Mouse (Mus musculus): ENCODE results near the gene Iqck. TPM values are rescaled to one million over a fixed set of nuclear protein-coding genes. Genes with fewer than 3 reads are reported as not detected.

The Iqck gene
- polyA plus RNA-seq, 1 experiment from 2014 or later, result 3.5 TPM

DNA sequence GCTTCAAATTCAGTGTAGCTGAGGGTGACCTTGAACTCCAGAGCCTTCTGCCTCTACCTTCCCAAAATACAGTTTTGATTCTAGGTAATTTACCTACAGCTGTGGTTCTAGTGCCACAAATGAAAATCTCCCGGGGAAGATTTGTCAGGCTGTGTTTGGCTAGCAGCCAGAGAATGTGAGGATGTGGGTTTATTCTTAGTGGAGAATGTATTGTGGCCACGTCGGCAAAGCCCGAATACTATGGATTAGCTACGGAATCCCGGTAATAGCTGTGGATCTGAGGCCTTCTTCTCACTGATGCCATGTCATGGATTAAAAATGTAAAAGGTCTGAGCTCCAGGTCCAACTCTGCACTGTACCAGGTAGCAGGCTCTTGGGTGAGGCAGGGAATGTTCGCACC, 94.2 kb downstream of the Iqck start:
- no peaks in the 10 kb centered on the region for H3K9me3 ChIP-seq
- H3K4me1 ChIP-seq, result peaks cover 3% of the 10 kb centered on the region; the same call in 1 of the 2 replicates
- no peak overlapping the region for H3K4me3 ChIP-seq
- DNase-seq (ENCODE audit: extremely low spot score, low spot score), result no peak
- H3K36me3 ChIP-seq (replicated peaks), result no peaks in the 10 kb centered on the region
- WGBS, result 91% methylated on average over 7 of the region's 7 CpGs
- no peak overlapping the region for H3K27ac ChIP-seq
- no peaks in the 10 kb centered on the region for H3K27me3 ChIP-seq (ENCODE audit: poor library complexity, severe bottlenecking)

DNA sequence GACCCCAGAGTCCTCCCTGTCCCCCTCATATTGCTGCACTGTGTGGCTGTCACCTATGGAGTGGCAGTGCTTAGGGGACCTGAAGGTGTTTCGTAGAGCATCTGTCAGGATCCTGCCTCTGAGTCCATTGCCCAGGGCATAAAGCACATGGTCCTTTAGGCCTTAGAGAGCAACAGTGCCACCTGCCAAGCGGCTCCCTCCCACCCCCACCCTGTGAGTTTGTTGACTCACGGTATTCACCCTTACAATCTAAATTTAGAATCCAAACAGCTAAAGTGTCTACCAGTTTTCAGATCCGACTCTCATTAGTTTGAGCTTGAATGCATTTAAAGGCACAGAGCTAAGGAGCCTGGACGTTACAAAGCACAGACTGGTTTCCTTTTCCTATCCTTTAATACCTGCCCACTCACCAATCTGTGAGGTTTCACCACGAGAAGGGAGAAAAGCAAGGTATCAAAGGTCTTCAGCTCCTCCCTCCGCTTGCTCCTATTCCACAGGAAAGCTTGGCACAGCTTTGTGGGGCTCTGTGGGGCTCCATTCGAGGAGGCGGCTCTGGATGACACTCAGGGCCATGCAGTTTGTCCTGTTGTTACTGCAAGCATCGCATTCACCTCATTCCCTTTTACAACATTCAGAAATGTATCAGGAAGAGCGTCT, 98.2 kb downstream of the Iqck start:
- Histone ChIP-seq H3K36me3 (replicated peaks) (no peaks in the 10 kb centered on the region), H3K27me3 (ENCODE audit: poor library complexity, severe bottlenecking) (no peaks in the 10 kb centered on the region), H3K4me3 (no peak overlapping the region), H3K4me1 (peaks cover 2% of the 10 kb centered on the region; the same call in 1 of the 2 replicates), H3K27ac (no peak overlapping the region), H3K9me3 (no peaks in the 10 kb centered on the region)
- 65% methylated on average over 11 of the region's 11 CpGs for WGBS
- no peak for DNase-seq (ENCODE audit: extremely low spot score, low spot score)

DNA sequence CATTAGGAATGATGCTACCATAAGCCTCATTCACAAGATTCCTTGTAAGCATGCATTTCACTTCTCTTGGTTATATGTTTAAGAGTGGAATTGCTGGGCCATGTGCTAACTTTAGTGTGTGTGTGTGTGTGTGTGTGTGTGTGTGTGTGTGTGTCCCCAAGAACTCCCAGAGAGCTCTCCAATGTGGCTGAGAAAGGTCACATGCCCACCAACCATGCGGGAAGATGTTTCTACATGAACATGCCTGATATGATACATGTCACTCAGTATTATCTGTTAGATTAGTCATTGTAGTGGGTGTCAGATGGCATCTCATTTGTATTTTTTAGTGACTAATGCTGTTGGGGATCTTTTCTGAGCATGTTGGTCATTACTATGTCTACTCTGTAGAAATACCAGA, 99.4 kb downstream of the Iqck start:
- Histone ChIP-seq H3K27me3 (ENCODE audit: poor library complexity, severe bottlenecking) (no peaks in the 10 kb centered on the region), H3K27ac (no peak overlapping the region), H3K4me3 (no peak overlapping the region), H3K36me3 (replicated peaks) (no peaks in the 10 kb centered on the region), H3K9me3 (no peaks in the 10 kb centered on the region), H3K4me1 (no peaks in the 10 kb centered on the region)
- 79% methylated on average over 1 of the region's 1 CpGs for WGBS
- DNase-seq (ENCODE audit: extremely low spot score, low spot score), result no peak

DNA sequence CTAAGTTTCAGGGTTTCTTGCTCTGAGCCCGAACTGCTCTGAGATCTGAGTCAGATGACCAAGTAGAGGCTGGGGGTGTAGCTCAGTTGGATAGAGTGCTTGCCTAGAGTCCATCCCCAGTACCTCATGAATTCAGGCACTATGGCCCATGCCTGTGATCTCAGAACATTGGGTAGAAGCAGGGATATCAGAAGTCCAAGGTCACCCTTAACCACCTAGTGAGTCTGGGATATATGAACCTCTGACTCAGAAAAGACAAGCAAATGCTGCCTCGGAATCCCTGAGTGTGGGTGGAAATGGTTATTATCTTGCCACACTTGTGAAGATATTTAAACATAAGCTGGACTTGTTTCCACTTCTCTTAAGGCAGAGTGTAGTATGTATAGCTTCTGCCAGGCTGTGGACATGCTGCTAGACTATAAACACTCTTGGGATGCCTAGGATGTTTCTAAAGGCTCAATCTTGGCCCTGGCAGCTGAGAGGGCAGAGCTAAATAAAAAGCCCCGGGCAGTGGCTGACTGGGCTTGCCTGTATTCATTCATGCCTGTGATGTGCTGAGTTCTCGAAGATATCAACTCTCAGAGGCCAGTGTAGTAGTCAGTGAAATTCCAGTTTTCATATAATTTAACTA, 101.2 kb downstream of the Iqck start:
- no peaks in the 10 kb centered on the region for H3K4me1 ChIP-seq
- no peaks in the 10 kb centered on the region for H3K27me3 ChIP-seq (ENCODE audit: poor library complexity, severe bottlenecking)
- no peak overlapping the region for H3K27ac ChIP-seq
- no peak overlapping the region for H3K4me3 ChIP-seq
- no peaks in the 10 kb centered on the region for H3K36me3 ChIP-seq (replicated peaks)
- whole genome bisulfite sequencing, result 83% methylated on average over 4 of the region's 4 CpGs
- no peak for DNase-seq (ENCODE audit: extremely low spot score, low spot score)
- H3K9me3 ChIP-seq, result no peaks in the 10 kb centered on the region

DNA sequence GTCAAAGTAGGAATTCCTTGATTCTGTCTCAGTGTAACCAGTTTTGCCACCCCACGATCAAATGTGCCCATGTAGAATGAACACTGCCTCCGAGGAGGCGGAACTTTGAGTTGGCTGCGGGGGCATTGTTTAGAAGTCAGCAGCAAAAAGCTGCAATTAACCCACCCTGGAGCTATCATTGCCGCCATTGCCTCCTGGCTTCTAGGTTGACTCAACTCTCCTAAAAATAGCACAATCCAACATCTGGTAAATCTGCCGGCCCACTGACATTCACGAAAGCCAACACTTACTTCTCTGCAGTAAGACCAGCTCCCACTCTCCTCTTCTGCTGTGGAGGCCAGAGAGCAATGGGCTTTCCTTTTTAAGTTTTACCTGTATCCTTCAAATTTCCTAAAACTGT, 103.7 kb downstream of the Iqck start:
- Histone ChIP-seq H3K27me3 (ENCODE audit: poor library complexity, severe bottlenecking) (no peaks in the 10 kb centered on the region), H3K27ac (no peak overlapping the region), H3K9me3 (no peaks in the 10 kb centered on the region), H3K36me3 (replicated peaks) (no peaks in the 10 kb centered on the region), H3K4me1 (no peaks in the 10 kb centered on the region), H3K4me3 (no peak overlapping the region)
- no peak for DNase-seq (ENCODE audit: extremely low spot score, low spot score)
- 76% methylated on average over 7 of the region's 7 CpGs for WGBS

DNA sequence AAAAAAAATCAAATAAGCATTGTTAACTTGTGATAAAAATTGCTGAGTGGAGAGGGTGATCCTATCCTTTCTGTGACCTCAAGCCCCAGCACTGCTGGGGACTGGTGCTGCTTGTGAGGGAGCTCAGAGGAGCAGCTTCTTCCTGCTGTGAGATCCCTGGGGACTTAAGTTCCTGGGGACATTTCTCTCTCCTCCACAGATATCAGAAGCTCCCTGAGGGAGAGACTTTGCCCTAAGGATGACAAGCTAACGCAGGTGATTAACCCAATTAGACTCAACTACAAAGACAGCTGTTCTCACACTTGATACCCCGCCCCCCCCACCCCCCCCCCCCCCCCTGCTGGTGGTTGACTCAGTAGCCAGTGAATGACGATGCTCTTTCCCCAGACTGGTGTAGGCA, 109.2 kb downstream of the Iqck start:
- Histone ChIP-seq H3K27ac (no peak overlapping the region), H3K4me3 (no peak overlapping the region), H3K4me1 (peaks cover 9% of the 10 kb centered on the region), H3K36me3 (replicated peaks) (peaks cover 14% of the 10 kb centered on the region), H3K9me3 (no peaks in the 10 kb centered on the region), H3K27me3 (ENCODE audit: poor library complexity, severe bottlenecking) (no peaks in the 10 kb centered on the region)
- DNase-seq (ENCODE audit: extremely low spot score, low spot score), result no peak
- WGBS, result 3% methylated on average over 3 of the region's 3 CpGs

DNA sequence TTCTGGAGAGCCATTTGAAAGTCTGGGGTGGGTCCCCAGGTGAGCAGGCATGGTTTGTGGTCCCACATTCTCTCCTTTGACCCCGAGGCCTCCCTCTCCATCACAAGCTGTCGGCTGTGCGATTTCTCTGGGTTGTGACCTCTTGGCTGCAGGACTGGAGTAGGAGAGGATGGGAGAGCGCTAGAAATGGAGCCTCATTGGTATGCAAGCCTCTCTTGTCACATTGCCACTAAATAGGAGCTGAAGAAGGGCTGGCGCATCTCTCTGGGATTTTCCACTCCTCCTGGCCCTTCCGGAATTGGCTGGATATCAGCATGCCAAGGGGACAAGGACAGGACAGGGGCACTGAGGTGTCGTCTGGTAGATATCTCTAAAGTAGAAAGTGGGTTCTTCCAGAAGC, 109.6 kb downstream of the Iqck start:
- peaks cover 9% of the 10 kb centered on the region for H3K4me1 ChIP-seq
- H3K27me3 ChIP-seq (ENCODE audit: poor library complexity, severe bottlenecking), result no peaks in the 10 kb centered on the region
- H3K27ac ChIP-seq, result no peak overlapping the region
- peaks cover 16% of the 10 kb centered on the region for H3K36me3 ChIP-seq (replicated peaks)
- 36% methylated on average over 7 of the region's 7 CpGs for WGBS
- H3K9me3 ChIP-seq, result no peaks in the 10 kb centered on the region
- H3K4me3 ChIP-seq, result no peak overlapping the region
- DNase-seq (ENCODE audit: extremely low spot score, low spot score), result no peak

DNA sequence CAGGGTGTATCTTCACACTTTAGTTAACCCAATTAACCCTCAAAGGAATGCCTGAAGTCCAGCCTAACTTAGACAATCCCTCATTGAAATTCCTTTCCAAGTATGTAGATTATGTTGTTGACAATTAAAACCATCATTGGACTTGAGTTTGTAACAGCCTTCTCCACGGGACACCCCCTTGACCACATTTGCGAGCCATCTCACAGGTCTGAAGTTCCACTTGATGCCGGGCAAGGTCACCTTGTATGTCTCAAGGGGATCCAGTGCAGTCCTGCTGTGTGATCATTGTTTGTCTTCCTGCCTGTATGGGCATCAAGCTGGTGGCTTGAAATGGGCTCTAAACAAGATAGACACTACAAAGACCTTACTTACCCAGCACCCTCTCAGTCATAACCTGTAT, 113.3 kb downstream of the Iqck start:
- no peak for DNase-seq (ENCODE audit: extremely low spot score, low spot score)
- Histone ChIP-seq H3K36me3 (replicated peaks) (peaks cover 51% of the 10 kb centered on the region), H3K9me3 (no peaks in the 10 kb centered on the region), H3K27me3 (ENCODE audit: poor library complexity, severe bottlenecking) (no peaks in the 10 kb centered on the region), H3K27ac (no peak overlapping the region), H3K4me1 (peaks cover 22% of the 10 kb centered on the region), H3K4me3 (no peak overlapping the region)
- 93% methylated on average over 3 of the region's 3 CpGs for WGBS

DNA sequence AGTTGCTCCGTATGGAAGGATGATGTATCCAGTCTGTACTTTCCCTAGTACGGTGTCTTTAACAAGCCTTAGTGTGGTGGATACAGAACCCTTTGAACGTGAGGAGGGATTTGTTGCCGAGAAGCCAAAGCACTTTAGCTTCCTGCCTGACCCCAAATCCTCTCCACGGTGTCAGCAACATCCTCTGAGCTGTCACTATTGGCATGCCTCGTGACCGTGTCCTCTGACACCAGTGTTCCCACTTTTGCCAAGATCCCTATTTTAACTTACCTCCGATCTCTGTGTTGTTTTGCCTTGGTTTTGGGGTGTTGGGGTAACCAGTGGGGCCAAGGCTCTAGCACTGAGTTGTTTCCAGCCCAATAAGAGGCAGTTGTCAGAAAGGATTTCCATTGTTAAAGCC, 115.9 kb downstream of the Iqck start:
- H3K9me3 ChIP-seq, result no peaks in the 10 kb centered on the region
- no peaks in the 10 kb centered on the region for H3K27me3 ChIP-seq (ENCODE audit: poor library complexity, severe bottlenecking)
- WGBS, result 87% methylated on average over 8 of the region's 8 CpGs
- no peak overlapping the region for H3K4me3 ChIP-seq
- H3K36me3 ChIP-seq (replicated peaks), result peaks cover 77% of the 10 kb centered on the region
- H3K4me1 ChIP-seq, result peaks cover 20% of the 10 kb centered on the region
- DNase-seq (ENCODE audit: extremely low spot score, low spot score), result no peak
- H3K27ac ChIP-seq, result no peak overlapping the region

DNA sequence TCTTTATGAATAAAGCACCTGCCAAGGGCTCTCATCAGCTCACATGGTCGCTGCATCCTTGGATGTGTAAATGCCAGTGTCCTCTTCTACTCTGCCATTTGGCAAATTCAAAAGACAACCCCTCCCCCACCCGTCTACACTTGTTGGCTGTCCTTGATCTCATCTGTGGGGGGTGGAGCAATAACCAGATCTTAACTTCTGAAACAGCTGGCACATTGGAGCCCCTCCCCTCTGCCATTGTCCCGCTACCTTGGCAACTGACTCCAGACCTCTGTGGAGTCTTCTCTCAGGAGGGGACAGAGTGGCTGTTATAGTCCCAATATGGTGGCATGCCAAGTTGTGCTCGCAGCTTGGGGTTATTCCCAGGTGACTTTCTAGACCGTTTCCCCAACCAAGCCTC, 116.8 kb downstream of the Iqck start:
- Histone ChIP-seq H3K36me3 (replicated peaks) (peaks cover 84% of the 10 kb centered on the region), H3K27ac (no peak overlapping the region), H3K4me1 (peaks cover 28% of the 10 kb centered on the region), H3K4me3 (no peak overlapping the region), H3K27me3 (ENCODE audit: poor library complexity, severe bottlenecking) (no peaks in the 10 kb centered on the region), H3K9me3 (no peaks in the 10 kb centered on the region)
- no peak for DNase-seq (ENCODE audit: extremely low spot score, low spot score)
- WGBS, result 77% methylated on average over 5 of the region's 5 CpGs

DNA sequence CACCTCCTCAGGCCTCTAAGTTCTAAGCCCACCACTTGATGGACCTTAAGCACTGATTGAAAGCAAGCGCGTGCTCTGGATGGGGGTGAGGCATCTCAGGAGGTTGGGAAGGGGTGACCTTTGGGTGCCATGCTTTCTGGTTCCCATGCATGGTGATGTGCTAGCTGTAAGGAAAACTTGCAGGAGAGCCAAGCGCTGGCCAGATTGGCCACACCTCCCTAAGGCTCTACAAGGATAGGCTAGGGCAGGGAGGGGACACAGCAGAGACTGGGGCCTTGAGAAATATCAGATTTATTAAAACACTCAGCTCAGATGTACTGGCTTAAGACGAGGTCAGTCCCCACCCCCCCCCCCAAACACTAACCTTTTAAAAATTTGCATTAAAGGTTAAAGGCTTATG, 117.8 kb downstream of the Iqck start:
- 88% methylated on average over 4 of the region's 4 CpGs for WGBS
- peaks cover 38% of the 10 kb centered on the region for H3K4me1 ChIP-seq

DNA sequence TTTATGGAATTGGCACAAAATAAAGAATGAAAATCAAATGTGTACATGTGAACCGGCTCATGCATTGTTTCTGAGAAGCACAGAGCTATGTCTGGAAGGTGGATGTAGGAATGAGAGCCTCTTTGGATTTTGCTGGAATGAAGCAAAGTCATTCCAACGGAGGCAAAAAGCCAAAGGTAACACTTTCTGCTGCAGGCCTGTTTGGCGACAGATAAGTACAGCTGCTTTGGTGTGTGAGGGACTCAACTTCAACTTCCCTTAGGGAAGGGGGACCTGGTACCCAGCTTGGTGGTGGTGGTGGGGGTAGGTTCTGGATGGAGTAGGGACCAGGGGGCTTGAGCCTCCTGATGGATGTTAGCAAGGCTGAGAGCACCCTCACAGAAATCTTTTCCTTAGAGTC, 120.3 kb downstream of the Iqck start:
- H3K27ac ChIP-seq, result no peak overlapping the region
- H3K4me3 ChIP-seq, result no peak overlapping the region
- H3K27me3 ChIP-seq (ENCODE audit: poor library complexity, severe bottlenecking), result no peaks in the 10 kb centered on the region
- DNase-seq (ENCODE audit: extremely low spot score, low spot score), result no peak
- peaks cover 43% of the 10 kb centered on the region for H3K4me1 ChIP-seq
- no peaks in the 10 kb centered on the region for H3K9me3 ChIP-seq
- H3K36me3 ChIP-seq (replicated peaks), result peaks cover 97% of the 10 kb centered on the region
- 85% methylated on average over 3 of the region's 3 CpGs for WGBS

More for the DNA sequence above, 117.8 kb downstream of the Iqck start:
- 0 out of 2 replicates have a peak overlapping the region, but pooled peaks have one; percentile 15 for H3K27ac ChIP-seq
- no peaks in the 10 kb centered on the region for H3K27me3 ChIP-seq (ENCODE audit: poor library complexity, severe bottlenecking)
- H3K4me3 ChIP-seq, result no peak overlapping the region
- DNase-seq (ENCODE audit: extremely low spot score, low spot score), result no peak
- peaks cover 92% of the 10 kb centered on the region for H3K36me3 ChIP-seq (replicated peaks)
- H3K9me3 ChIP-seq, result no peaks in the 10 kb centered on the region

DNA sequence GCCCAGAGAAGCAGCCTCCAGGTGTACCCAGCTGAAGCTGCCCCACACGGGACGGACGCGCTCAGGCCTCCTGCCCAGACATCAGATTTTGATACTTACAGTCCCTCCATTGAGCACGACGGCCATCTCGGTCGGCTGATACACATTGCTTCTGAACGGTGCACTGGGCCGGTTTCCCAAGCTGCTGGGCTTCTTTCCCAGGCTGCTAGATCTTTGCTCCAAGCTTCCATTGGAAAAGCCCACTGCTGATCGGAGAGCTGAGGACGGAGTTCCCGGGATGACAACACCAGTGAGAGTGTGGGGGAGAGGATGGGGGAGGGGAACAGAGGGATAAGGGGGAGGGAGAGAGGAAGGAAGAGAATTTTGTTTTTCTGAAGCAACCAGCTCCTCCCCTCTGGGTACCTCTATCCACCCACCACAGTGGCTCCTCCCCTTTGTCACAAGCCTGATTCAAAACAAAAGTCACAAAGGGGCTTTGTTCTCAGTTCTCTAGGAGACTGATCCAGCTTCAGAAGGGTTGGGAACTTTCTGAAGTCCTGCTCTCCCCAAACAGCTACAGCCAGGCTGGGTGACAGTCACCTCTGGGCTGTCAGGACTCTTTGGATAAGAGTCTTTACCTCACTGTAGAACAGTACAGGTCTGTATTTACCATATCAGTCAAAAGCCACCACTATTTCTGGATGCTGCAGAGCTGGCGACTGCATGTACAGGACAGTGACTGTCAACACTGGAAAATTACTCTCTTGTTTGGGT, 121.0 kb downstream of the Iqck start:
- Histone ChIP-seq H3K4me1 (peaks cover 43% of the 10 kb centered on the region), H3K27ac (peak overlapping the region; percentile 75)
- peak; percentile 29 for DNase-seq (ENCODE audit: extremely low spot score, low spot score)

More for the DNA sequence above, 121.0 kb downstream of the Iqck start:
- H3K27me3 ChIP-seq (ENCODE audit: poor library complexity, severe bottlenecking), result no peaks in the 10 kb centered on the region
- 25% methylated on average over 14 of the region's 14 CpGs for WGBS
- peaks cover 97% of the 10 kb centered on the region for H3K36me3 ChIP-seq (replicated peaks)
- peak overlapping the region; percentile 18; the same call in 1 of the 2 replicates for H3K4me3 ChIP-seq
- H3K9me3 ChIP-seq, result no peaks in the 10 kb centered on the region

Measured in forebrain, embryonic 10.5 days (tissue).